Mouse (Mus musculus): Measurements from ENCODE around the gene Moxd1. TPM values are rescaled to one million over a fixed set of nuclear protein-coding genes. Genes with fewer than 3 reads are reported as not detected.

The Moxd1 gene
- total RNA-seq (2014; rRNA removed; ENCODE audit: low replicate concordance) (0.46 and 3.2 TPM in 2 replicates), polyA plus RNA-seq (2015; fragmentation: Nextera tagmentation; extraction: Ambion mirVana) (1.5 and 2.6 TPM in 2 replicates)

DNA sequence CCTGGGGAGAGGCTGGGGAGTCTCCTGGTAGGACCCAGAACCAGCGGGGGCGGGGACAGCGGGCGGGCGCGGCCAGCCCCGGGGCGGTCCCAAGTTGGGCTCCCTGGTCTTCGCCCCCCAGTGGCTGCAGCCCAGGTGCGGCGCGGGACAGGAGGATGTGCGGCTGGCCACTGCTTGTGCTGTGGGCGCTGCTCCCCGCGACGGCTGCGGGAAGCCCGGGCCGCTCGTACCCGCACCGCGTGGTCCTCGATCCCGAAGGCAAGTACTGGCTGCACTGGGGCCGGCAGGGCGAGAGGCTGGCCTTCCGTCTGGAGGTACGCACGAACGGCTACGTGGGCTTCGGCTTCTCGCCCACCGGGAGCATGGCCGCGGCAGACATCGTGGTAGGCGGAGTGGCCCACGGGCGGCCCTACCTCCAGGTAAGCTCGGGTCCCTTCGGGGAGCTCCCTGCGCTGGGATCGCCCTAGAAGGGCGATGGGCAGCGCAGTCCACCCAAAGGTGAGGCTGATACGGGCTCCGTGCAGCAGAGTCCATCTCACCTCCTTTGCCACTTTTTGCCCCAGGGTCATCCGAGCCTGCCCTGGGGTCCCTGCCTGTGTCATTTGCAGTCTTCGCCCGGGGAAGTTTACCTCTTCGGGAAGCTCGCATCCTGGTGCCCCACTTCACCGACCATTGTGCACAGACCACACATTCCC lies at the start of gene Moxd1:
Gene Moxd1, plus strand, starts transcription at position 69 of the 695 bp plus-strand sequence.
- peak within 1 kb of the TSS; percentile 43 for H3K4me3 ChIP-seq (ENCODE audit: low read depth, low read length)
- no peaks in the 10 kb centered on the region for H3K36me3 ChIP-seq (replicated peaks; ENCODE audit: control insufficient read depth, insufficient read depth, low read length)
- peaks cover 7% of the 10 kb centered on the region; the same call in 1 of the 2 replicates for H3K4me1 ChIP-seq (ENCODE audit: control insufficient read depth, insufficient read depth)
- no peaks in the 10 kb centered on the region for H3K9me3 ChIP-seq (replicated peaks; ENCODE audit: control insufficient read depth, low read length)
- WGBS: 1% methylated on average over 45 of the region's 56 CpGs
- H3K4me2 ChIP-seq (ENCODE audit: low read depth, low read length): peak within 1 kb of the TSS; percentile 64
- H3K27ac ChIP-seq (ENCODE audit: low read depth): no peak within 1 kb of the TSS
- no peak for ATAC-seq (ENCODE audit: insufficient read depth, low read depth)
- no peak within 1 kb of the TSS for H3K9ac ChIP-seq (replicated peaks; ENCODE audit: low read depth, low read length)
- DNase-seq (ENCODE audit: low spot score): no peak
- no peak for TF ChIP-seq EP300 (IDR thresholded peaks at IDR 0.05; ENCODE audit: low read depth)
- no peak for TF ChIP-seq CTCF (IDR thresholded peaks at IDR 0.05; ENCODE audit: low read depth)
- peaks cover 38% of the 10 kb centered on the region for H3K27me3 ChIP-seq (ENCODE audit: control insufficient read depth, insufficient read depth, low read length)

DNA sequence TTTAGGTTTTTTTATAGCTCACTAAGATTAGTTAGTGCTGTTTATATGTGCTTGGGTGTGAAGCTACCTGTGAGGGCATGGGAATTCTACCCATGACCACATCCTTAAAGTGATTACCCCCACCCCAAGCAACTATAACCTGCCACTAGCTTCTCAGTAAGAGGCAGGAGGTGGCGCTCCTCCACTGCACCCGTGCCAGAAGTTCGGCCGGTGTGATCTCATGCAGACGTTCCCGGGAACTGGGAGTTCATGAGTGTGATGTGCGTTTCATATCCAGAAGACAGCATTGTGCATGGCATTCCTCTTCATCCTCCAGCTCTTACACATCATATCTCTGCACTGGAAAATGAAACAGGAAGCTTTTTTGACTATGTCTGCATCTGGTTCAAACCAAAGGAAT lies 32.9 kb upstream of the Moxd1 start:
- Histone ChIP-seq H3K4me2 (ENCODE audit: low read depth, low read length) (no peak overlapping the region), H3K4me3 (ENCODE audit: low read depth, low read length) (no peak overlapping the region), H3K27ac (ENCODE audit: low read depth) (no peak overlapping the region), H3K9ac (replicated peaks; ENCODE audit: low read depth, low read length) (no peak overlapping the region), H3K9me3 (replicated peaks; ENCODE audit: control insufficient read depth, low read length) (no peaks in the 10 kb centered on the region), H3K36me3 (replicated peaks; ENCODE audit: control insufficient read depth, insufficient read depth, low read length) (peaks cover 23% of the 10 kb centered on the region), H3K4me1 (ENCODE audit: control insufficient read depth, insufficient read depth) (no peaks in the 10 kb centered on the region), H3K27me3 (ENCODE audit: control insufficient read depth, insufficient read depth, low read length) (no peaks in the 10 kb centered on the region)
- TF ChIP-seq CTCF (IDR thresholded peaks at IDR 0.05; ENCODE audit: low read depth) (peak; percentile 30), EP300 (IDR thresholded peaks at IDR 0.05; ENCODE audit: low read depth) (no peak)
- WGBS: 39% methylated on average over 7 of the region's 7 CpGs
- DNase-seq (ENCODE audit: low spot score): no peak
- no peak for ATAC-seq (ENCODE audit: insufficient read depth, low read depth)

DNA sequence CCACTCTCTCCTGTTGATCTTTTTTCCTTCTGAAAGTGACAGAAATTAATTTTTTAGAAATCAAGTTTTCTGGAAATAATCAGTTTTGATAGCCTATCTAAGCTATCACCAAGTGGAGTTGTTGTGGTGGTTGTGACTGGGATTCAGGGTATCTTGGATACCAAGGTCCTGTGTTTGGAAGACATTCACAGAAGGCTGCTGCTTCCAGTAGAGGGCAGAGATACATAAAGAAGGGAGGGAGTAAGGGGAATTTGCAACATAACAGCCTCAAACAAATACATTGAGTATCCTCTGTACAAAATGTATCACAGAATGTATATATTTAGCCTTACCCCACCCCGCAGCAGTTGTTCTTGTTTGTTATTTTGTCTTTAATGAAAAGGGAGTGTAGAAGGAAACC lies 31.3 kb upstream of the Moxd1 start:
- Histone ChIP-seq H3K36me3 (replicated peaks; ENCODE audit: control insufficient read depth, insufficient read depth, low read length) (peaks cover 7% of the 10 kb centered on the region), H3K27me3 (ENCODE audit: control insufficient read depth, insufficient read depth, low read length) (no peaks in the 10 kb centered on the region), H3K4me1 (ENCODE audit: control insufficient read depth, insufficient read depth) (no peaks in the 10 kb centered on the region), H3K9ac (replicated peaks; ENCODE audit: low read depth, low read length) (no peak overlapping the region), H3K27ac (ENCODE audit: low read depth) (no peak overlapping the region), H3K4me2 (ENCODE audit: low read depth, low read length) (no peak overlapping the region), H3K4me3 (ENCODE audit: low read depth, low read length) (no peak overlapping the region), H3K9me3 (replicated peaks; ENCODE audit: control insufficient read depth, low read length) (no peaks in the 10 kb centered on the region)
- DNase-seq (ENCODE audit: low spot score) (peak; percentile 40), ATAC-seq (ENCODE audit: insufficient read depth, low read depth) (peak; percentile 39; the same call in 1 of the 2 replicates)
- TF ChIP-seq EP300 (IDR thresholded peaks at IDR 0.05; ENCODE audit: low read depth) (no peak), CTCF (IDR thresholded peaks at IDR 0.05; ENCODE audit: low read depth) (peak; percentile 58)
- WGBS: 49% methylated on average over 1 of the region's 1 CpGs

DNA sequence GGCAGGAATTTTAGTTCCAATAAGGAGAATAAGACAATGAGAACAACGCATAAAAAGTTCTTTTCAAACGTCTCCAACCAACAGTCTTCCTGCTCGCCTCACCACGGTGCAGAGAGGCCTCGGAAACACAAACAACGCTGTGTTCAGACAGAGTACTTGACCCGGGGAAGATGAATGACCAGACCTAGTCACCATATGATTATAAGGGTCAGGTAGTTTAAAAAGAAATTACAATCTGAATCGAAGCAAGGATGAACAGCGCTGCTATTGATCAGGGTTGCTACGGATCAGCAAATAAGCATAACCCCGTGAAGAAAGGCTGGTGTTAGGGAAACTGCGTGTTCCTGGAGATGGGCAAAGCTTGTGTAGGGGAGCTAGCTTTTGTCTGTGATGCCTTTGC lies 24.0 kb upstream of the Moxd1 start:
- DNase-seq (ENCODE audit: low spot score) (no peak), ATAC-seq (ENCODE audit: insufficient read depth, low read depth) (no peak)
- Histone ChIP-seq H3K27me3 (ENCODE audit: control insufficient read depth, insufficient read depth, low read length) (no peaks in the 10 kb centered on the region), H3K4me2 (ENCODE audit: low read depth, low read length) (no peak overlapping the region), H3K4me1 (ENCODE audit: control insufficient read depth, insufficient read depth) (no peaks in the 10 kb centered on the region), H3K36me3 (replicated peaks; ENCODE audit: control insufficient read depth, insufficient read depth, low read length) (no peaks in the 10 kb centered on the region), H3K27ac (ENCODE audit: low read depth) (no peak overlapping the region), H3K9me3 (replicated peaks; ENCODE audit: control insufficient read depth, low read length) (no peaks in the 10 kb centered on the region), H3K4me3 (ENCODE audit: low read depth, low read length) (no peak overlapping the region), H3K9ac (replicated peaks; ENCODE audit: low read depth, low read length) (no peak overlapping the region)
- TF ChIP-seq CTCF (IDR thresholded peaks at IDR 0.05; ENCODE audit: low read depth): no peak
- TF ChIP-seq EP300 (IDR thresholded peaks at IDR 0.05; ENCODE audit: low read depth): no peak
- 76% methylated on average over 12 of the region's 12 CpGs for WGBS

DNA sequence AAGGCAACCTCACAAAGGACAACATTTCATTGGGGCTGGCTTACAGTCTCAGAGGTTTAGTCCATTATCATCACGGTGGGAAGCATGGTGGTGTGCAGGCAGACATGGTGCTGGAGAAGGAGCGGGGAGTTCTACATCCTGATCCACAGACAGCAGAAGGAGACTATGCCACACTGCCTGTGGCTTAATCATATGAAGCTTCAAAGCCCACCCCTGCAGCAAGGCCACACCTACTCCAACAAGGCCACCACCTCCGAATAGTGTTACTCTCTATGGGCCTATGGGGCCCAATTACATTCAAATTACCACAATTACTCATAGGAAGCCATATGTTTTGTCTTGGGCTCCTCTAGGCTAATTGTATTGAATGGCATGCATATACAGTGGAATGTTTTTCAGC lies 23.2 kb upstream of the Moxd1 start:
- Histone ChIP-seq H3K4me1 (ENCODE audit: control insufficient read depth, insufficient read depth) (no peaks in the 10 kb centered on the region), H3K27me3 (ENCODE audit: control insufficient read depth, insufficient read depth, low read length) (no peaks in the 10 kb centered on the region), H3K27ac (ENCODE audit: low read depth) (no peak overlapping the region), H3K36me3 (replicated peaks; ENCODE audit: control insufficient read depth, insufficient read depth, low read length) (no peaks in the 10 kb centered on the region), H3K9ac (replicated peaks; ENCODE audit: low read depth, low read length) (no peak overlapping the region), H3K4me2 (ENCODE audit: low read depth, low read length) (no peak overlapping the region), H3K4me3 (ENCODE audit: low read depth, low read length) (no peak overlapping the region), H3K9me3 (replicated peaks; ENCODE audit: control insufficient read depth, low read length) (no peaks in the 10 kb centered on the region)
- ATAC-seq (ENCODE audit: insufficient read depth, low read depth) (no peak), DNase-seq (ENCODE audit: low spot score) (no peak)
- WGBS: 78% methylated on average over 3 of the region's 3 CpGs
- TF ChIP-seq EP300 (IDR thresholded peaks at IDR 0.05; ENCODE audit: low read depth): no peak
- no peak for TF ChIP-seq CTCF (IDR thresholded peaks at IDR 0.05; ENCODE audit: low read depth)

DNA sequence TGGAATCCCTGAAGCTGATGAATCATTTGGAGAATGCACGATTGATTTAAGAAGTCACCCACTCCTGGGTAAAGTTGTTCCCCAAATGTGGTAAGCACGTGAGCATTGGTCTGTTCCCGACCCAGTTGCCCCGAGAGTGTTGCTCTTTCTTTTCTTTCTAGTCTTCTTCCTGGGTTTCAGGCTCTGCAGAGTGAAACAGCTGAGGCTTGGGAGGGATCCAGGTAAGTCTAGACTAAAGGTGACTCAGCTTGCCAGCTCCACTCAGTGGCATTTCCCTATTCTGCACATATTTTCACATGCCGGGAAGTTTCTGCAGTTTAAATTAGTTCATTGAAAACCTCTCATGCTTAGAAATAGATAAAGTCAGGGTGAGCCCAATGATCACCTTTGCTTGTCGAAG lies 13.2 kb upstream of the Moxd1 start:
- Histone ChIP-seq H3K4me3 (ENCODE audit: low read depth, low read length) (no peak overlapping the region), H3K4me2 (ENCODE audit: low read depth, low read length) (no peak overlapping the region), H3K27me3 (ENCODE audit: control insufficient read depth, insufficient read depth, low read length) (no peaks in the 10 kb centered on the region), H3K9ac (replicated peaks; ENCODE audit: low read depth, low read length) (no peak overlapping the region), H3K9me3 (replicated peaks; ENCODE audit: control insufficient read depth, low read length) (no peaks in the 10 kb centered on the region), H3K27ac (ENCODE audit: low read depth) (no peak overlapping the region), H3K4me1 (ENCODE audit: control insufficient read depth, insufficient read depth) (no peaks in the 10 kb centered on the region), H3K36me3 (replicated peaks; ENCODE audit: control insufficient read depth, insufficient read depth, low read length) (no peaks in the 10 kb centered on the region)
- WGBS: 75% methylated on average over 6 of the region's 6 CpGs
- DNase-seq (ENCODE audit: low spot score) (no peak), ATAC-seq (ENCODE audit: insufficient read depth, low read depth) (no peak)
- TF ChIP-seq CTCF (IDR thresholded peaks at IDR 0.05; ENCODE audit: low read depth) (no peak), EP300 (IDR thresholded peaks at IDR 0.05; ENCODE audit: low read depth) (no peak)

All from heart, postnatal 0 days (tissue).